Mouse (Mus musculus): ENCODE measurements around the gene Umad1.
A peak's percentile ranks its signal among the peaks of the same experiment; 100 is the strongest.

Gene Umad1

DNA sequence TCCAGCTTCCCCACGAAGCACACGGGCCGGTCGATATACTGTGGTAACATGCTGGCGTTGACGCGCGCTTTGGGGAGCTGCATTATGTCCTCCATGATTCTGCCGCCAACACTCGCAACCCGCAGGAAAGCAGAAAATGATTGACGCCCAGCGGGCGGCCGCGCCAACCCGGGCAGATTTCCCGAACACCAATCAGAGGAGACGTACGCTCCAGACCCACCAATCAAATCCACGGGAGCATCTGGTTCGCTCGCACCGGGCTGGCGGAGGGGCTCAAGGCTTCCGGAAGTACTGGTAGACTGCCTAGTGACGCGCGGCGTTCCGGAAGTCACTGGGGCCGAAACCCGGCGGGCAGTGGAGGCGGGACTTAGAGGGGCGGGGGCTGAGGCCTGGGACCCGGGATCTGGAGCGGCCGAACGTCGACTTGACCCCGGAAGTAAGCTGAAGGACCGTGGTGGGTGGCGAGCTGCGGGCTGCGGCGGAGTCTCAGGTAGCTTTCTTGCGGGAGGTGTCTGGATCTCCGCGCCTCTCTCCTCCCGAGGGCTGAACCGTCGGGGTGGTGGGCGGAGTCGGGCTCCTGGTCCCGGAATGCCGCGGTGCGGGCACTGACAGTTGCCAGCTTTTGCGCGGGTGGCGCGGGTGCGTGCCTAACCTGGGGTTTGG is at the start of gene Umad1, which contains the start of the genes Rpa3 and Gm45062:
Gene Umad1 (plus strand): TSS at position 285 of the 663 bp plus-strand sequence.
Gene Rpa3 (minus strand): TSS at position 170 of the 663 bp plus-strand sequence.
Gene Gm45062 (plus strand): TSS at position 447 of the 663 bp plus-strand sequence.
- peak; percentile 97 to 99 for DNase-seq

DNA sequence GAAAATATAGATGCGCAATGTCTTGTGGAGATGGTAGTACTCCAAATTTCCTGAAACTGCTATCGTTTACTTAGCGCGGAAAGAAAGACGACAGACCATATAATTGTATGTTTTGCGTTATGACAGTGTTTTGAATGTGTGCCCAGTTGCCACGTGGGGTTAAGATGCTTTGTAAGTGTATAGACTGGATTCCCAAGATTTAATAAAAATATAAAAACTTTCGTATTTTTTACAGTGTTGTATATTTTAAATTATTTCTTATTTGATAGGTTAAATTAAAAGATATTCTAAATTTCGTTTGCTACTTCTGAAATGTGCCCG is 49.3 kb upstream of the Umad1 start:
- no peak for DNase-seq

DNA sequence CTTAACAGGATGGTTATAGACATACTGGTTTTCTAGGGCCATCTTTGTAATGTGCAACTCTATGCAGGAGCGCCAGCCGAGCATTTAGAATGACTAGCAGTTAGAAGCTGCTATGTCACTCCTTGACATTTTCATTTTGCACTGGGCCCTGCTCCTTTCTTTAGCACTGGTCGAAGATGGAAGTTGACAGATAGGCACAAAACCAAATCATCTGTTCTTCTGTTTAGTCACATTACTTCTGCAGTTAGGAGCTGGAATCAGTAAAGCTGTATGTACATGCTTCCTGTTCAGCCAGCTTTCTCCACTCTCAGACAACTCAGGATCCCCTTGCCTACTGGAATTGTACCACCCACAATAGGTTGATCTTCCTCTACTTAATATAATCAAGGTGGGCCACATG is 48.4 kb upstream of the Umad1 start:
- no peak for DNase-seq

DNA sequence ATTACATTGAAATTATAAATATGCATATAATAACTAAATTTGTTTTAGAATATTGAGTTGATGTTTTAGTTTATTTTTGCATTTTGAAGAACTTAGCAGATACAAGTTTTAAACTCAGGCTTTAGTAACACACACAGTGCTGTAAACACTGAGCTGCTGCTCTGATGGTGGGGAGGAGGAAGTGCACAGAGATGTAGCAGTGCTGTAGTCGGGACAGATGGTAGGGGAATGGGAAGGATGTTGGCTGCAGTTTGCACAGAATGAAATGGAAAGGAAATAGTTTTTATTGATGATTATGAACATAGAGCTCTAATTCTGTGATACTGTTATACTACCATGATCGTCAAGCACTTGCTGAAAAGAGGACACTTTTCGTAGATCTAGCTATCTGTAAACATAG is 32.1 kb upstream of the Umad1 start:
- DNase-seq, result no peak

DNA sequence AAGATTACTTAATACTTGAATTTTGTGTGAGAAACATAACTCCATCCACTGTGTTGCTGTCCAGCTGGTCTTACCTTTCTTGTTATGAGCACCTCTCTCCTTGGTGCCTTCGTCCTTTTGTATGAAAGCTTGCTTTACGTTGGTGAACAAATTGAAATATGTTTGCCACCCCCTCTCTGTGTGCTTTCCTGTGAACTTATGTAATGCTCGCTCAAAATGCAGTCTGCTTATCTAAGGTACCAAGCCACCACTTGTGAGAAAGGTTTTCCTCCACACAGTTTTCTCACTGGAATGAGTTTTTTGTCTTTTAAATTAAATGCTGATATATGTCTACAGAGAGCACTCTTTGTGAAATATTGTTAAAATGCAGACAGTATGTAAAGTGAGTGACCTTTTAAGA is 30.5 kb upstream of the Umad1 start:
- no peak for DNase-seq

DNA sequence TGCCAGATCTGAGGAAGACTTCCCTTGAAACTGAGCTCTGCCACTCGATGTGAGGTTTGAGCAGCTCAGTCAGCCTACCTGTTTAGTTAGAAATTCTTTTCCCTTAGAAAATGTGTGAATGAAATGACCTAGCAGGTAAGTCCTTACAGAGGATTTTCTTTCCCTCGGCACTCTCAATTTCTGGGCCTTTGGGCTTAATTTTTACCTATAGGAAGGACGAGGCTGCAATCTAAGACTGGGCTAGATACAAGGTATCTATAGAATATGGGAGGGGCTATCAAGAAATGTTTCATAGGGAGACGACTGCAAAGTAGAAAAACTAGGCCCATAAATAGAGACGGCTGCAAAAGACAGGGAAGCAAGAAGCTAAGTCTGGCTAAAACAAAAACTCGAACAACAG is 772 bp upstream of the Umad1 start:
- DNase-seq, result no peak

DNA sequence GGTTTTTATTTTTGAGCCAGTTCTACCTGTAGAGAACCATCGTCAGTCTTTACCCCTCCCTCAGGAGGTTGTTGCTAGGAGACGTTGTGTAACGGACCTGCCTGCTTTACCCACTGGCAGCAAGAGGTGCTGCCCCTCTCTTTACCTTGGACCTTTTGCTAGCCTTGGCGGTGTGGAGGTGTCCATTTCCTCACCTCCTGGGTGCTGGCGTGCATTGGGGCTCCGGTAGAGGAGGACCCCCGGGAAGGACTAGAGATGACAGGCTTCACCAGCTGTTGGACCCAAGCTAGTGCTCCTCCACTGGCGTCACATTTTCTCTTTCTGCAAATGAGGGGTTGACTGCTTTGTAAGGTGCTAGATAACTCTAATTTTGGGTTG is 568 bp downstream of the Umad1 start:
- no peak for DNase-seq

DNA sequence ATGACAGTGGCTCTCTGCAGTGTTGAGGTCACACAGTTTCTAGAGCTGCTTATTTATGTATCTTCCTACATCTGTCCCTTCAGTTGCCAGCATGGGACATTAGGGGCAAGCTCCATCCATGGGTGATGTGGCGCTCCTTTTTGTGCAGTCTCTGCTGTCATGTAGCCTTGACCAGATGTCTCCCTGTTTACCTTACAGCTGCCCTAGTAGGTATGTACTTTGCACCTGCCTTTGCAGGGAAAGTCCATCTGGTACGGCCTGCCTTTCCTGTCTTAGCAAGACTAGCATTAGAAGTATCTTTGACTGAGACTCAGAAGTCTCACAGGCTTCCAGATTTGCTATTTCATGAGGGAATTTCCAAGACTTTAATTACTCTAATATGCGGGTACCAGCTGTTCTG is 12.0 kb downstream of the Umad1 start:
- DNase-seq, result peak in 1 of 2 experiments; percentile 35

DNA sequence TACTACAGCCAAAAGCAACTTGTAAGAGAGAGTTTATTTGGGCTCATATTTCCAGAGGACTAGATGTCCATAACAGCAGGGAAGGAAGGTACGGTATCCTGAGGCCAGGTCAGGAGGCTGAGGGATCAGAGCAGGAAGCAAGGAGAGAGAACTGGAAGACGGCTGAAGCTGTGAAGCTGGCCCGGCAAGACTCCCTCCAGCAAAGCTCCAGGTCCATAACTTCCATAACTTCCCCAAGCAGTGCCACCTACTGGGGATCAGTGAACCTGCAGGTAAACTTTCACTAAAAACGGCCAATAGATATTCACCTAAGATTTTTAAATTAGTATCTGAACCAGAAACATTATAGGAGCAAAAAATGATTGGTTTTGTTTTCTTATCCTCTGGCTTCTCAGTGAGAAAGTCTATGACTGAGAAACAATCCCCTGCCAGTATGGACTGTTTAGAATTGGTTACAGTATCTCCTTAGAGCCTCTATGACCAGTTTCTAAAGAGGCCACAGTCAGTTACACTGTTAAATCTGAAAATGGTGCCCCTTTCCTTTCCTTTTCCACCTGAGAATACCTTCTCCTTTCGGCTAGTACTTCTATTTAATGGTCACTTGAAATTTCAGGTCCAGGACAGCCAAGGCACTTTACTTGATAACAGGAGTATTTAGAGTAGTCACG is 15.4 kb downstream of the Umad1 start:
- DNase-seq, result peak; percentile 58 to 67

DNA sequence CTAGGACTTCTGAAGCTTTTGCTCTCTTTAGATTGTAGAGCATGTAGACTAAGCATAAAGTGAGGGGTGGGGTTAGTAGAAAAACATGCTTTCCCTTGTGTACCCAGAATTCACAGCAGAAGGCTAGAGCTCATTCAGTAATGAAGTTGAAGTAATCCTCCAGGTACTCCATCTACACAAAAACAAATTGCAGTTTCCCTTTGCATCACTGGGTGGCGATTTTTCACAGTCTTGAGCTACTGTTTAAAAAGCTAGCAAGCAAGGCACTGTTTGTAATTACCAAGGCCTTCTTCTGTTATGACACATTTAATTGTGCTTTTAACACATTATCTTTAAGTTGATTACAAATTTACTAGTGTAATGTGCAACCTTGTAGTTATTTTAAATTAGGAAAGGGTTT is 16.0 kb downstream of the Umad1 start:
- peak; percentile 57 to 80 for DNase-seq

DNA sequence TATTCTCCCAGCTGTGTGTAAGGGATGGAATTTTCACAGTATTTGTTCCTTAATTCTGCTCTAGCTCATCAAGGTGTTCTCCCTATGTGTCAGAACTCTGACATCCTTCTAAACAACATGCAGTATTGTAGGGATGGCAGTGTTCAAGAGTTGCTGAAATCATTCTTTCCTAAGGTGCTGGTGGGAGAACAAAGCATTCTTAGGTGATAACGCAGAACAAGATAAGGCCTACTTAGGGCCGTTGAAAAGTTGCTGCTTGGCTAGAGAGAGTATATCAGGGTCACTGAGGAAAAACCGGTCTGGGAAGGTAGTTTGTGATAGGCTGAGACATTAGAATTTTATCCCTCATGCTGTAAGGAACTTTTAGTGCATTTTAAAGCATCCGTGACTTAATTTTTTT is 17.3 kb downstream of the Umad1 start:
- no peak for DNase-seq

DNA sequence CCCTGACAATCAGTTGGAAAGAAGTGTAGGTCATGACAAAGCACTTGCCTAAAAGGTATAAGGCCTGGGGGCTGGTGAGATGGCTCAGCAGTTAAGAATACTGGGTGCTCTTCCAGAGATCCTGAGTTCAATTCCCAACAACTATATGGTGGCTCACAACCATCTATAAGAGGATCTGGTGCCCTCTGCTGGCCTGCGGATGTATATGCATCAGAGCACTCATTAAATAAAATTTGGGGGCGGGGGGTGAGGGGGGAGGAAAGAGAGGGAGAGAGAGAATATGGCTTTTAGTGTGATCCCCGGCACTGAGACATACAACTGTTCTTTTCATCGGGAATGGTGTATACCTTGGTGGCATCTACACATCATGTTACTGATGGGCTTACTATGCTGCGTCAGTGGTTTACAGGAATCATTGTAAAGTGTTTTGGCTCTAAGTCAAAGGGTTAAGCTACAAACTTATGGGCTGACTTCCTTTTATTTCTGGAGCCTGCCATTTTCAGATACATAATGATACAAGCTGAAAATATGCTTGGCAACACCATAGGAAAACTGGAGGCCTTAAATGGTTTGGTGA is 19.4 kb downstream of the Umad1 start:
- DNase-seq, result no peak

DNA sequence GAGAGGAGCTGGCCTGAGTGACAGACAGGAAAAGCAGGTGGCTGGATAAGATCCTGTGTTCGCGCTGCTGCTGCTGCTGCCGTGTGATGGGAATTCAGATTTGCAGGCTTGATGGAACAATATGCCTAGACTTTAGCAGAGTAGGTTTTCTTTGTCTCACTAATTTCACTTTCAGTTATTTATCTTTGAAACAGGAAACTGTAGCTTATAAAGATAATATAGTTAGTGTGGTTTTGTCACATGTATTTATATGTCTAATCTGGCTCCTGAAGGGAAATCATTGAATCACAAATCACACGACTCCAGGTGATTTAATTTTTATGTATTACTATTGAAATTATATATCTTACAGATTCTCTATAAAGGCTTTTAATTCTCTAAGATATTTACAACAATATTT is 24.2 kb downstream of the Umad1 start:
- DNase-seq, result no peak

DNA sequence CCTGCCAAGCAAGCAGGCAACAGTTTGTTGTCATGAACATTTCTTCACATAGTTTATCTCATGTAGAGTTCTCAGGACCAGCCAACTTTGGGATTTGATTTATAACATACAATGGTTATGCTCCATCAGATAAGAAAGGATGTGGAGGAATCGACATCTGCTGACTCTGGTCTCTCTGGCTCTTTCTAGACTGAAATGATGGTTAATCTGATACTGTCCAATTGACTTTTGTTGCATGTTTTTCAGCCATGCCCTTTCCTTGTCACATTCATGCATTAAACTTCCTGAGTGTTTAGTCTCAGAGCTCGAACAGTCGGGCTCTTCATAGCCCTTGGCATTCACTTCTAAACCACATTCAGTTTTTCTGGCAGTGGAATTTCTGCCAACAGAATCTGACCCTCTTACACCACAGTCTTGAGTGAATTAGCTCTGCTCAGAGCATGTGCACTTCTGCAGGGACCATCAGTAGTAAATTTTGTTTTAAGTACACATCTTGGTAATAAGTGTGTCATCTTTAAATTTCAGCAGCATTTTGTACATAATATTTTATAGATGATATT is 26.4 kb downstream of the Umad1 start:
- no peak for DNase-seq

DNA sequence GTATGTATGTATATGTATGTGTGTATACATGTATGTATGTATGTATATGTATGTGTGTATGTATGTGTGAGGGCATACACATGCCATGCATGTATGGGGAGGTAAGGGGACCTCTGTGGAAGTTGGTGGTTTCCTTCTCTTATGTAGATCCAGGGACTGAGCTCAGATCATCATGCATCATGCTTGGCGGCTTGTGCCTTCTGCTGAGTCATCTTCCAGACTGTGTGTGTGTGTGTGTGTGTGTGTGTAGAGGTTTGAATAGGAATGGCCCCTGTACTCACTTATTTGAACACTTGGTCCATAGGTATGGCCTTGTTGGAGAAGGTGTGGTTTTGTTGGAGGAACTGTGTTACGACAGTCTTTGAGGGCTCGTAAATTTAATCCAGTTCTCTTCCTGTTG is 27.1 kb downstream of the Umad1 start:
- no peak for DNase-seq

DNA sequence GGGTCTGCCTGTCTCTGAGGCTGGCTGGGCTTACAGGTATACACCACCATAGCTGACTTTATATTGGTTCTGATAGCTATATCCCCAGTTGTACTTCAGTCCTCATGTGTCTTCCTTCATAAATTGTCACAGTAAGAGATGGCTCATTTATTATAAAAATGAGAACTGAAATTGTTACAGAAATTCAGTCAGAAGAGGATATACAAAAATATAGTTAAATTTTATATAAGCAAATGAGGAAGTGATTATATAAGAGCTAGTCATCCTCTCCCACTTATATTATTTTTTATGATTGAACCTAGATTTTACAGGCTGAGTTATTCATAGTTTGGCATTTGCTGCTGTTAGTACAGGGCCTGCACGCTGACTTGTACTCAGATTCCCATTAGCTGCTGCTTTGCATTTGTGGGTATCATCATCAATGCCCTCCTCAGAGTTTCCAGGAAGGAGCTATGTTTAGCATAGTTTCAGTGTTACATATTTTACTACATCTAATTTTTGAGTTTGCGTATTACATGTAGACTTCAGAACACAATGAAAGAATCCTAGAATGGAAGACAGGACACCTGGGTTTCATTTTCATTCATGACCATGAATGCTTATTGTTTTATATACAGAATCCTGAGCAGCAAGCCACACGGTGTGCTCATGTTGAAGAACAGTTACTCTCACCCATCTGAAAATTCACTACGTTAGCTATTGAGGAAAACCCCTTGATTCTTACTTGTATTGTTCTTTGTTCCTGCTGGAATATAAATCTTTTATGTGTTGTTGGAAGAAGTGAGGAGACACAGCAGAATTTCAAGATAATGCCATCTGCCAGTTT is 29.9 kb downstream of the Umad1 start:
- no peak for DNase-seq

DNA sequence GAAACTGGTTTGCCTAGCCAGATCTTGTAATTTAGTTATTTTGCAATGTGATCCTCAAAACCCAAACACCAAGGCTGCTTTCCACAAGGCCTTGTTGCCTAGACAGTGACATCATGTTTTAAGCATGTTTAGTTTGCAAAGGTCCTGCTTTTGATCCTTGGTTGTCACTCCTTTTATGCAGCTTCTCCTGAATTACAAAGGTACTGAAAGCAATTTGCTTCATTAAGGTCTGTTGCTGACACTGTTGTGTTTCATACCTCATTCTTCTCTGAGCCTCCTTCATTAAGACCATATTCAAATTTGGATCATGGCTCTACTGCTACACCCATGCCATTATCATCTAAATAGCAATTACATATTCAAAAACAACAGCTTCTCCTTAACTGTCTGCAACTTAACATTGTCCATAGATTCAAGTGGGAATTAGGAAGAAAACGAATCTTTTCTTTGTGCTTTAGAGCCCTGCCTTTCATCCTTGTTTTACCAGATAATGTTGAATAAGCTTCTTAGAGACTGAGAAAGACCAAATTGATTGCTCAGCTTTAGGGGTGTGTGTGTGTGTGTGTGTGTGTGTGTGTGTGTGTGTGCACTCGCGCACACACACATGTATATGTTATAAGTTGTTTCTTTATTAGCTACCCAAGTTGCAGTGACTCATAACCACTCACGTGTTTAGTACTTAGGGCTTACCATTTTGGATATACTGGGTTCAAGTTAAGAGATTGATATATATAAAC is 35.1 kb downstream of the Umad1 start:
- no peak for DNase-seq

DNA sequence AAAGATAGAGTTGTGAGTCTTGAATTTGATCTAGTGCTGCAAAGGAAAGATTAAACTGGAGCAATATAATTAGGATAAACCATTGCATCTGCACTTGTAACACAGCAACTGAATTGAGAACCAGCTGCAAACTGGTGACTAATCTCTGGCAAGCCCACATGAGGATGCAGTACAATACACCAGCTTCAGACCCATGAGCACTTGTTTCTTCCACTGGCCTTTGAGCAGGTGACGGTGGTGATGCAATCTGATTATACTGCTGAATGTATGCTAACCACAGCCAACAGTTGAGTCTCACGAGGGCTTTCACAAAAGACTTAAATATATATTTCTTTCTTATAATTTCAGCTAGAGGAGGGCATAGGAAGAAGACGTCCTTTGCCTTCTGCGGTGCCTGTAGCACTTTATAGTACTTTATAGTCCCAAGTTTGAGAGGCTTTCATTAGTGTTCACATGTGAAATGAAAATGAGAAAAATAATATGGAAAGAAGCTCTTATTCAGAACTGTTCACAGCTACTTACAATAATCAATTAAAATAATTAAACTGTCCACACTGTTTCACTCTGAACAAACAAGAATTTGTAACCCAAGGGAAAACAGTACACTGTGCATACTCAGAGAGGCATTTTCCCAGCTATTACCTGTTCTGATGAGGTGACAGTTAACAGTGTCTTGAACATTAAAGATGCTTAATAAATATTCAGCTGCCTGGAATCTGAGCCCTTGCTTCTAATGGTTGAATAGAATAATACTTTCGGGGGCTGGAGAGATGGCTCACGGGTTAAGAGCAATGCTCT is 40.2 kb downstream of the Umad1 start:
- no peak for DNase-seq

DNA sequence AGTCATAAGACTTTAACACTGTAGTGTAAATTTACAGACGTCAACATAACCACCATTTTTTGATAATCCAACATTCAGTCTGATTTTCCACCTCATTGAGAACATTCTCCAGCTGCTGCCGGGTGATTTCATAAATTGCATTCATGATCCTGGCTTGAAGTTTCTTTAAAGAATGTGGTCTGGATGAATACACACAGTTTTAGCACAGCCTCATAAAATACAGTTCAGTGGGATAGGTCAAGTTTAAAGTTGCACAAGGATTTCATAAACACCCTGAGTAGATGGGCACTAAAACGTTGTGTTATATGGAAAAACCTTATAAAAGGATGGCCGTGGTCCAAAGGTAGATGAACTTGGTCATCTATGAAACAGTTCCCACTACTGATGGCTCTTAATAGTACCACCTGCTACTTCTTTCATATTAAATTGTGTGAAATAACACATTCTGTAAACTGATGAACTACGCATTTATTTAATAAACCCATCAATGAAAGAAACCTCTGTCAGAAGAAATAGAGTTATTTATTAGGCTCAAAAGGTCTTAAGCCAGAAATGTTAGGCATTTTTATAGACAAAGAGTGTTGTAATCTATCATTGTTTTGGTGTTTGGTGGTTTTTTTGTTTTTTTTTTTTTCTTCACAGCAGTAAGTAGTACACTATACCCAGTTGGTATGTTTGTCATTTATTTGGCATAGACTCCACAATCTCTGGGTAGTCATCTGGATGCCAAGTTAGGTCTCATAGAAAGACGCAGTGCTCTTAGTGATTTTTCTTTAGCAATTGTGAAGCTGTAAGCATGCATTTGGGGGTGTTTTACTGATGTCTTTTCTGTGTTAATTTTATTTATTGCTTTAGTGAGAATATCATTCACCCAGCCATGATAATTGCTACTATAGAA is 49.0 kb downstream of the Umad1 start:
- no peak for DNase-seq

DNA sequence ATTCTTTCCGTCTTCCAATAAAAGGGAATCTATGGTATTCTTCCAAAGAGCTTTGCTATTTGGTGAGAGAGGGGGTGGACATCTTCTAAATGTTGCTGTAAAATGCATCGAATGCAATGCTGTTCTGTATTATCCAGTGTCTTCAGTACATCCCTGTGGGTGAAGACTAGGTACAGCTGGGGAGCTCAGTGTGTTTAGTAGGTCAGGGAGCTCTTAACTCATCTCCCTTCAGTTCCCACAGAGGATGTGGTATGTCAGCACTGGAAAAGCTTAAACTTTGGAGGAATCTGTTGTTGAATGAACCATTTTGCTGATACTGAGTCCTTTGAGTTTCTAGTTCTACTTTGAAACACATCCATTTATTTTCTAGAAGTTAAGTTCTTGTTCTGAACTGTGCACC is 53.5 kb downstream of the Umad1 start:
- no peak for DNase-seq

DNA sequence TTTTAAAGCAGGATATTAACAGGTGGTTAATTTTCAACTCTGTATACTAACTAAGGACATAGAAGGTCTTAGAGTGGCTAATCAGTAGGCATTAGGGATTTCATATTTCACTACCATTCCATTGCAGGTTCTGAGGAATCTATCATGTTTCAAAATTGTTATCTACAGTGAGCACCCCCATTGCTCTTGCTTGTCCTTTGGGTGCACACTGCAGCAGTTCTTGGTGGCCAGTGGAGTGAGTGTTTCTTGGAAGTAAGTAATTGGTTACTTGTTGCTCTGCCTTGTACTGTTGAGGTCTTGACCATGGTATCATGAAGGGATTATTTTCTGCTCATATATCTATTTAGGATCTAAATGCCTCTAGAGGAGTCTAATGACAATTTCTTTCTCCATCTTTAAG is 57.1 kb downstream of the Umad1 start:
- no peak for DNase-seq
